ENCODE assay signal across 7 mouse cellular contexts in the genomic region with DNA sequence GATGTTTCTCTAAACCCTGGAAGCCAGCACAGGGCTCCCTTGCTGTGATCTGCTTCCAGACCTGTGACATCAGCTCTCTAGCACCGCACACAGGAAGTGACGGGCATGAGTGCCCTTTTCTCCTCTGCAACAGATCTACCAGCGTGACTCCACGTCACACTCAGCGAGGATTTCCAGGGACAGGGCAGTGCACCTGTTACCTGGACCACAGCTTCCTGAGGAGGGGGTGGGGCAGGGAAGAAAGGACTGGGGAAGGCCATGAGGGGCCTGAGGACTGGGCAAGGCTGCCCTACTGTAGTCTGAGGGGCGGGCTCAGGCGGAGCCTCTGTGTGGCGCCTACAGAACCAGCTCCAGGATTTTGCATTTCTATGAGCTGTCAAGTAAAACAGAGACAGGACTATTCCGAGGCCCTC. TPM values are rescaled to one million over a fixed set of nuclear protein-coding genes. Genes with fewer than 3 reads are reported as not detected.
DNase-seq lines count a peak whose midpoint lies in the region; ATAC-seq and TF ChIP-seq lines count a peak whose summit lies in the region.

No protein-coding gene starts in this region.

- peak overlapping the region; percentile 1; the same call in 1 of the 2 replicates for H3K4me2 ChIP-seq in hindbrain, embryonic 14.5 days (replicated peaks)
- H3K4me2 ChIP-seq in liver, embryonic 13.5 days: 0 out of 2 replicates have a peak overlapping the region, but pooled peaks have one; percentile 14

- no peak for TF ChIP-seq POLR2A in embryonic fibroblast, embryonic 13.5 days (IDR thresholded peaks at IDR 0.05; ENCODE audit: low read depth, low read length)

- peak; percentile 28; the same call in 1 of the 2 replicates for TF ChIP-seq CTCF in embryonic fibroblast, embryonic 13.5 days (IDR thresholded peaks at IDR 0.05; ENCODE audit: borderline replicate concordance, insufficient read depth, low read length)

- 17% methylated on average over 9 of the region's 9 CpGs for WGBS in hindbrain, embryonic 14.5 days
- WGBS in liver, embryonic 13.5 days (ENCODE audit: insufficient replicate concordance): 49% methylated on average over 9 of the region's 9 CpGs

- H3K27ac ChIP-seq in embryonic fibroblast, embryonic 13.5 days (ENCODE audit: insufficient read depth, low read length): peak overlapping the region; percentile 59
- peak overlapping the region; percentile 69; the same call in 1 of the 2 replicates for H3K27ac ChIP-seq in hindbrain, embryonic 14.5 days
- H3K27ac ChIP-seq in liver, embryonic 13.5 days: peak overlapping the region; percentile 55

- H3K27me3 ChIP-seq in hindbrain, embryonic 14.5 days (ENCODE audit: control insufficient read depth, insufficient read depth, low read length): no peaks in the 10 kb centered on the region
- H3K27me3 ChIP-seq in liver, embryonic 13.5 days: no peaks in the 10 kb centered on the region

- H3K9me3 ChIP-seq in hindbrain, embryonic 14.5 days (ENCODE audit: control insufficient read depth, low read length): no peaks in the 10 kb centered on the region
- H3K9me3 ChIP-seq in liver, embryonic 13.5 days (replicated peaks): no peaks in the 10 kb centered on the region

- peaks cover 68% of the 10 kb centered on the region for H3K36me3 ChIP-seq in hindbrain, embryonic 14.5 days (replicated peaks; ENCODE audit: control insufficient read depth, insufficient read depth)
- H3K36me3 ChIP-seq in liver, embryonic 13.5 days: peaks cover 59% of the 10 kb centered on the region

- peak overlapping the region; percentile 4 for H3K9ac ChIP-seq in hindbrain, embryonic 14.5 days
- 0 out of 2 replicates have a peak overlapping the region, but pooled peaks have one; percentile 36 for H3K9ac ChIP-seq in liver, embryonic 13.5 days

- no peak overlapping the region for H3K4me3 ChIP-seq in embryonic fibroblast, embryonic 13.5 days (ENCODE audit: insufficient read depth, low read length)
- no peak overlapping the region for H3K4me3 ChIP-seq in hindbrain, embryonic 14.5 days (replicated peaks; ENCODE audit: low read length)
- no peak overlapping the region for H3K4me3 ChIP-seq in liver, embryonic 13.5 days (replicated peaks)

- peak; percentile 84 for ATAC-seq in CD4-positive, CD25-positive, alpha-beta regulatory T cell, adult 4 months
- ATAC-seq in hindbrain, embryonic 14.5 days (ENCODE audit: low FRiP score): peak; percentile 32
- ATAC-seq in liver, embryonic 13.5 days (ENCODE audit: low read depth): peak; percentile 32

- peaks cover 24% of the 10 kb centered on the region for H3K4me1 ChIP-seq in embryonic fibroblast, embryonic 13.5 days (ENCODE audit: control insufficient read depth, insufficient read depth, low read length)
- peaks cover 42% of the 10 kb centered on the region for H3K4me1 ChIP-seq in hindbrain, embryonic 14.5 days (replicated peaks; ENCODE audit: control insufficient read depth, insufficient read depth, low read length)
- H3K4me1 ChIP-seq in liver, embryonic 13.5 days (replicated peaks): peaks cover 47% of the 10 kb centered on the region

- DNase-seq in 416B (ENCODE audit: low read depth): peak; percentile 41
- peak; percentile 63 for DNase-seq in hindbrain, embryonic 14.5 days (ENCODE audit: low spot score)
- DNase-seq in liver, embryonic 13.5 days: no peak
- peak; percentile 71 for DNase-seq in naive thymus-derived CD4-positive, alpha-beta T cell, adult 2 months (ENCODE audit: low read depth)
- DNase-seq in yolk sac, embryonic 10.5 days (ENCODE audit: low spot score): no peak

RNA-seq across cellular contexts. Expression of a gene that starts 6.1 kb away (rescaled TPM):
- 10 to 100 TPM; 11.0 to 13.9 TPM for polyA plus RNA-seq in CD4-positive, CD25-positive, alpha-beta regulatory T cell, adult 4 months (2017; shearing (Covaris generic))
- polyA plus RNA-seq in embryonic fibroblast, embryonic 13.5 days (2011; ENCODE audit: insufficient read length, low read depth, missing spikeins): 296 and 366 TPM in 2 replicates
- 530 and 564 TPM in 2 replicates for polyA plus RNA-seq in hindbrain, embryonic 14.5 days (2014; fragmentation: Nextera tagmentation; extraction: Ambion mirVana)
- 55.2 and 64.0 TPM in 2 replicates for polyA plus RNA-seq in liver, embryonic 13.5 days (2015; fragmentation: Nextera tagmentation; extraction: Ambion mirVana)

RNA-seq across cellular contexts. Expression of a gene that starts 19.1 kb away (rescaled TPM):
- polyA plus RNA-seq in CD4-positive, CD25-positive, alpha-beta regulatory T cell, adult 4 months (2017; shearing (Covaris generic)): 1 to 10 TPM in 1 of 2 experiments, under 1 TPM in 1; 0.65 to 9.4 TPM
- polyA plus RNA-seq in embryonic fibroblast, embryonic 13.5 days (2011; ENCODE audit: insufficient read length, low read depth, missing spikeins): 0.44 TPM in 1 of 2 replicates, not detected in the other
- 3.8 and 4.9 TPM in 2 replicates for polyA plus RNA-seq in hindbrain, embryonic 14.5 days (2014; fragmentation: Nextera tagmentation; extraction: Ambion mirVana)
- polyA plus RNA-seq in liver, embryonic 13.5 days (2015; fragmentation: Nextera tagmentation; extraction: Ambion mirVana): 4.5 and 5.0 TPM in 2 replicates

RNA-seq across cellular contexts. Expression of a gene that starts 24.1 kb away (rescaled TPM):
- polyA plus RNA-seq in CD4-positive, CD25-positive, alpha-beta regulatory T cell, adult 4 months (2017; shearing (Covaris generic)): under 1 TPM; 0.44 to 0.57 TPM
- 0.23 and 0.61 TPM in 2 replicates for polyA plus RNA-seq in embryonic fibroblast, embryonic 13.5 days (2011; ENCODE audit: insufficient read length, low read depth, missing spikeins)
- 0.84 and 0.85 TPM in 2 replicates for polyA plus RNA-seq in hindbrain, embryonic 14.5 days (2014; fragmentation: Nextera tagmentation; extraction: Ambion mirVana)
- polyA plus RNA-seq in liver, embryonic 13.5 days (2015; fragmentation: Nextera tagmentation; extraction: Ambion mirVana): 0.30 and 0.32 TPM in 2 replicates

Comparison
In these comparisons a context has a peak if more than half of its experiments do, and no peak if none do; other contexts are left out.
1. DNase-seq: peak in 416B (single experiment), hindbrain, embryonic 14.5 days (single experiment) and naive thymus-derived CD4-positive, alpha-beta T cell, adult 2 months (single experiment); none in liver, embryonic 13.5 days (single experiment) and yolk sac, embryonic 10.5 days (single experiment).
2. ATAC-seq: peak in every context shown above with its lines; median percentile 84 in CD4-positive, CD25-positive, alpha-beta regulatory T cell, adult 4 months; 32 in hindbrain, embryonic 14.5 days; 32 in liver, embryonic 13.5 days.
3. Peak in every context shown above with its lines, with median percentiles within 50 percentile points of each other: H3K27ac ChIP-seq.